Mouse (Mus musculus) intestine, embryonic 14.5 days (tissue): ENCODE measurements around the gene Usp42. TPM values are rescaled to one million over a fixed set of nuclear protein-coding genes. Genes with fewer than 3 reads are reported as not detected.
A peak's percentile ranks its signal among the peaks of the same experiment; 100 is the strongest.

ENCODE experiments used
- ATAC-seq: fragments of 200-750 bp; cut with Nextera tagmentation; replicated peaks from 2 replicates; pipeline ENCODE4 v1.8.0; 2017; ENCODE audit warnings: low read depth, moderate number of reproducible peaks, moderate TSS enrichment, moderate library complexity; ENCODE audit not compliant: low FRiP score, low TSS enrichment
- DNase-seq: peaks from one replicate; pipeline ENCODE4 v3.0.0-alpha.2; 2018; ENCODE audit warnings: low spot score
- H3K27ac ChIP-seq: fragments of 300-500 bp; sonication (generic); 2 replicates; pipeline ENCODE4 v1.5.1; 2014; ENCODE audit warnings: low read depth, mild to moderate bottlenecking, control low read depth
- H3K27me3 ChIP-seq: fragments of 300-500 bp; sonication (generic); replicated peaks from 2 replicates; pipeline ENCODE4 v1.6.1; 2014; ENCODE audit warnings: low read length, control low read depth; ENCODE audit not compliant: control insufficient read depth, insufficient read depth
- H3K36me3 ChIP-seq: fragments of 300-500 bp; sonication (generic); 2 replicates; pipeline ENCODE4 v1.6.1; 2014; ENCODE audit warnings: low read length, control low read depth; ENCODE audit not compliant: control insufficient read depth, insufficient read depth
- H3K4me1 ChIP-seq: fragments of 300-500 bp; sonication (generic); replicated peaks from 2 replicates; pipeline ENCODE4 v1.6.1; 2014; ENCODE audit warnings: low read length, control low read depth, mixed read lengths; ENCODE audit not compliant: control insufficient read depth, insufficient read depth
- H3K4me2 ChIP-seq: fragments of 300-500 bp; sonication (generic); 2 replicates; pipeline ENCODE4 v1.6.1; 2014; ENCODE audit warnings: low read length
- H3K4me3 ChIP-seq: fragments of 300-500 bp; sonication (generic); 2 replicates; pipeline ENCODE4 v1.5.1; 2014; ENCODE audit warnings: low read depth, low read length, control low read depth, mixed read lengths
- H3K9ac ChIP-seq: fragments of 300-500 bp; sonication (generic); 2 replicates; pipeline ENCODE4 v1.6.1; 2014; ENCODE audit warnings: mild to moderate bottlenecking, low read length
- H3K9me3 ChIP-seq: fragments of 300-500 bp; sonication (generic); 2 replicates; pipeline ENCODE4 v1.6.1; 2016; ENCODE audit warnings: low read length, control low read depth; ENCODE audit not compliant: control insufficient read depth
- WGBS: fragments of 180-500 bp; shearing (Covaris S2); extraction: QIAGEN DNeasy Blood & Tissue Kit; methylation state at CpG from one replicate; pipeline ENCODE4 v1.1.7; 2014; 5-methylcytosine and 5-hydroxymethylcytosine counted together
- polyA plus RNA-seq: library from polyadenylated mRNA; unstranded; fragments of >200 nt; fragmentation: Nextera tagmentation; extraction: Ambion mirVana; gene quantifications from 2 replicates; pipeline ENCODE4 v1.2.1, GENCODE M21; 2014

Gene Usp42
- polyA plus RNA-seq, 1 experiment from 2014 or later: 19.5 TPM

GRCm38 (mm10) chr5:143700247-143700646 is 31.8 kb downstream of the Usp42 start:
- DNase-seq: no peak
- no peak for ATAC-seq
- Histone ChIP-seq H3K9ac (no peak overlapping the region), H3K27ac (no peak overlapping the region), H3K4me3 (no peak overlapping the region), H3K9me3 (no peaks in the 10 kb centered on the region), H3K4me2 (no peak overlapping the region), H3K36me3 (peaks cover 56% of the 10 kb centered on the region), H3K27me3 (no peaks in the 10 kb centered on the region), H3K4me1 (no peaks in the 10 kb centered on the region)
- 87% methylated on average over 5 of the region's 5 CpGs for WGBS

DNA sequence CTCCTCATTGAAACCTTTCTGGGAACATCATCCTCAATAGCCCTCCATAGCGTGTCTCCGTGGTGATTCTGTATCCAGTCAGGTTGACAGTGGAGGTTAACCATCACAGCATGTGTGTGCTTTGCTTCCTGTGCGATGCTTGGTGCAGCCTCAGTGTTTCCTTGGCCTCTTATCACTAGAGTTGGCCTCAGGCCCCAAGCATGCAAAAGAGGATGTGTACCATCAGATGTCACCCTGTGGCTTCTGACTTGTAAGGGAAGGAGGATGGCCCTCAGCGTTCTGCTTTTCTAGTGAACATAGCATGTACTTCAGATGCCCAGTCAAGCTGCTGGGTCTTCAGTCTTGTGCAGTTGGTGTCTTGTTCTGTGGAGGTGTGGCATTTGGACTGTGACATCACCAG is 33.6 kb downstream of the Usp42 start:
- Histone ChIP-seq H3K4me2 (no peak overlapping the region), H3K27me3 (no peaks in the 10 kb centered on the region), H3K4me3 (no peak overlapping the region), H3K36me3 (peaks cover 58% of the 10 kb centered on the region), H3K27ac (no peak overlapping the region), H3K9ac (no peak overlapping the region), H3K4me1 (no peaks in the 10 kb centered on the region), H3K9me3 (no peaks in the 10 kb centered on the region)
- ATAC-seq (no peak), DNase-seq (no peak)
- 92% methylated on average over 4 of the region's 4 CpGs for WGBS

DNA sequence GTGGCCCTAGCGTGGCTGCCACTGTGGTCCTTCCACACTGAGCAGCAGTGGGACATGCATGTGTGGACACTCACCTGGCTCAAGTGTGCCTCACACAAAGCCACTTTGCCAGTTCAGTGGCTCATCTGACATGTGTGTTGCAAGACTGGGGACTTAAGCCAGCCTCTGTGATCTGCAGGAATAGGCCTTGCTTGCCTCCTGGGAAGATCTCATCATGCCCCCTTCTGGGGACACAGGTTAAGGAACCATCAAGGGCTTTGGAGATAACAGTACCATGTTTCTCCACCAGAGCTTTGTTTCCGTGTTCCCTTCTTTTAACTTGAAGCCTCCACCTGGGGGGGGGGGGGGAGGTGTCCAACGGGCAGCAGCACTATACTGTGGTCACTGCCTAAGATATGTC is 35.8 kb downstream of the Usp42 start:
- 62% methylated on average over 3 of the region's 3 CpGs for WGBS
- Histone ChIP-seq H3K4me2 (no peak overlapping the region), H3K27me3 (no peaks in the 10 kb centered on the region), H3K4me3 (no peak overlapping the region), H3K9ac (no peak overlapping the region), H3K4me1 (no peaks in the 10 kb centered on the region), H3K36me3 (peaks cover 47% of the 10 kb centered on the region), H3K27ac (no peak overlapping the region), H3K9me3 (no peaks in the 10 kb centered on the region)
- ATAC-seq (0 out of 2 replicates have a peak, but pooled peaks have one; percentile 12), DNase-seq (no peak)

GRCm38 (mm10) chr5:143690926-143691325 is 41.2 kb downstream of the Usp42 start:
- H3K4me3 ChIP-seq: no peak overlapping the region
- no peak for ATAC-seq
- DNase-seq: no peak
- no peaks in the 10 kb centered on the region for H3K9me3 ChIP-seq
- no peak overlapping the region for H3K9ac ChIP-seq
- H3K36me3 ChIP-seq: peaks cover 47% of the 10 kb centered on the region
- no peak overlapping the region for H3K4me2 ChIP-seq
- no peak overlapping the region for H3K27ac ChIP-seq
- no peaks in the 10 kb centered on the region for H3K27me3 ChIP-seq
- no peaks in the 10 kb centered on the region for H3K4me1 ChIP-seq
- 91% methylated on average over 5 of the region's 5 CpGs for WGBS

- Histone ChIP-seq H3K27ac (no peak overlapping the region), H3K4me1 (no peaks in the 10 kb centered on the region), H3K9ac (no peak overlapping the region), H3K27me3 (no peaks in the 10 kb centered on the region), H3K9me3 (no peaks in the 10 kb centered on the region), H3K4me2 (no peak overlapping the region), H3K4me3 (no peak overlapping the region), H3K36me3 (peaks cover 43% of the 10 kb centered on the region)
- ATAC-seq: no peak
- no peak for DNase-seq
- WGBS: 87% methylated on average over 9 of the region's 9 CpGs
Measured at GRCm38 (mm10) chr5:143690392-143690791, 41.7 kb downstream of the Usp42 start.

- Histone ChIP-seq H3K4me2 (no peak overlapping the region), H3K4me1 (no peaks in the 10 kb centered on the region), H3K27ac (no peak overlapping the region), H3K9ac (no peak overlapping the region), H3K9me3 (no peaks in the 10 kb centered on the region), H3K4me3 (no peak overlapping the region), H3K27me3 (no peaks in the 10 kb centered on the region), H3K36me3 (peaks cover 16% of the 10 kb centered on the region; the same call in 1 of the 2 replicates)
- DNase-seq (no peak), ATAC-seq (no peak)
- 93% methylated on average over 3 of the region's 3 CpGs for WGBS
Measured at GRCm38 (mm10) chr5:143687589-143687988, 44.5 kb downstream of the Usp42 start.

GRCm38 (mm10) chr5:143686456-143686855 is 45.6 kb downstream of the Usp42 start:
- Histone ChIP-seq H3K9me3 (no peaks in the 10 kb centered on the region), H3K27ac (no peak overlapping the region), H3K27me3 (no peaks in the 10 kb centered on the region), H3K9ac (no peak overlapping the region), H3K4me3 (no peak overlapping the region), H3K36me3 (peaks cover 14% of the 10 kb centered on the region; the same call in 1 of the 2 replicates), H3K4me1 (no peaks in the 10 kb centered on the region), H3K4me2 (no peak overlapping the region)
- WGBS: 95% methylated on average over 3 of the region's 3 CpGs
- no peak for DNase-seq
- ATAC-seq: no peak

DNA sequence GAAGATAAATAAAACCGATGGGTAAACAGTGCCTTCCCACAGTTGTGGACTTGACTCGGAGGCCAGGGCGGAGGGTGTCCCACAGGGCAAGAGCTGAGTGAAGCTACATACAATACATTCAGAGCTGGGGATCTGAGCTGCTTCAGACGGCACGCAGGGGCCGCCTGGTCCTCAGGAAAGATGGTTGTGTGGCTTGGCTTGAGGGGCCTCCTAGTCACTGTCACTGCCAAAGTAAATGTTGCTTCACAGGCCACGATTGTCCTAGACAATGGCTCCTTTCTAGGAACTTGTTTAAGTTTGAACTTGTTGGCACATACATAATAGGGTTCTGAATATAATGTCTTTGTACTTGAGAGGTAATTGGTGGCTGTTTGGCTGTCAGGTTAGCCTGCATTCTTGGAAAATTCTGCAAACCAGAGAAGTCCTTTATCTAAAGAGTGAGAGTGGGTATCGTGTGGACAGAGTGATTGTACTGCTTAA is 47.1 kb downstream of the Usp42 start:
- H3K4me1 ChIP-seq: 0 out of 2 replicates have a peak, but pooled peaks cover 2% of the 10 kb centered on the region
- H3K27ac ChIP-seq: no peak overlapping the region
- DNase-seq (no peak), ATAC-seq (no peak)
- H3K9me3 ChIP-seq: no peaks in the 10 kb centered on the region
- no peaks in the 10 kb centered on the region for H3K27me3 ChIP-seq
- peaks cover 14% of the 10 kb centered on the region; the same call in 1 of the 2 replicates for H3K36me3 ChIP-seq
- no peak overlapping the region for H3K9ac ChIP-seq
- H3K4me2 ChIP-seq: no peak overlapping the region
- H3K4me3 ChIP-seq: no peak overlapping the region
- 80% methylated on average over 8 of the region's 8 CpGs for WGBS

- ATAC-seq: no peak
- Histone ChIP-seq H3K9ac (no peak overlapping the region), H3K27ac (no peak overlapping the region), H3K4me3 (no peak overlapping the region), H3K4me1 (peaks cover 4% of the 10 kb centered on the region), H3K27me3 (no peaks in the 10 kb centered on the region), H3K36me3 (peaks cover 11% of the 10 kb centered on the region; the same call in 1 of the 2 replicates), H3K9me3 (no peaks in the 10 kb centered on the region), H3K4me2 (no peak overlapping the region)
- no peak for DNase-seq
- WGBS: 63% methylated on average over 6 of the region's 6 CpGs
Measured at GRCm38 (mm10) chr5:143683696-143684095, 48.4 kb downstream of the Usp42 start.
